Mouse (Mus musculus): ENCODE data around the gene Csnk1g2. TPM values are rescaled to one million over a fixed set of nuclear protein-coding genes. Genes with fewer than 3 reads are reported as not detected.

Csnk1g2 gene
- polyA plus RNA-seq (2012; rRNA removed), result 169 and 230 TPM in 2 replicates

DNA sequence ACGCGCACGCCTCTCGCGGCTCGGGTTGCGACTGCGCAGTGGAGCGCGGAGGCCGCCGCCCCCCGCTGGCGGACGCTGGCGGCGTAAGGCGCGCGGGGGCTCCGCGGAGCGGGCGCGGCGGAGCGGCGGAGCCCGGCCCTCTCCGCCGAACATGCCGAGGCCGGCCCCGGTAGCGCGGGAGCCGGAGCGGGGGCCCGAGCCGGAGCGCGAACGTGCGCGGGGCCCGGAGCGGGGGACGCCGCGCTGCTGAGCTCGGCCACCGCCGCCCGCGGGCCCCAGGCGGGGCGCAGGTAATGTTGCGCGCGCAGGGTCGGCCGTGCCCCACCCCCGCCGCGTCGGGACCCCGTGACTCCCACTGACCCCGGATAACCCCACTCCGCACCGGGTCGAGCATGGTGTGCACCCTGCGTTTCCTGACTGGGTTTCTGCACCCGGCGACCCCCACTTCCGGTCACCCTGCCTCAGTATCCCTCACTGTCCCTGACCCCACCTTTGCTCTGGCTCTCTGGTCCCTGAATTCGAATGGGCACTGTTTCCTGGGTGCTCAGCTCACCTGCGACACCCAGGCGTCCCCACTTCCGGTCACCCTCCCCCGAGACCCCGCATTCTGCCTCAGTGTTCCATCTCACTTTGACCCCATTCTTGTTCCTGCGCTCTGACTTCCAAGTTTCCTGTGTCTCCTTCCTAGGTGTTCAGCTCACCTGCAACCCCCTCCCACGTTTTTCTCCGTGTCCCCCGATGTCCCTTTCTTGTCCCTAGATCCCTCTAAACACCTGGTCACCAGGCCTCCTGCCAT lies at the start of gene Csnk1g2:
Gene Csnk1g2, plus strand, starts transcription at position 178 of the 796 bp plus-strand sequence.

DNA sequence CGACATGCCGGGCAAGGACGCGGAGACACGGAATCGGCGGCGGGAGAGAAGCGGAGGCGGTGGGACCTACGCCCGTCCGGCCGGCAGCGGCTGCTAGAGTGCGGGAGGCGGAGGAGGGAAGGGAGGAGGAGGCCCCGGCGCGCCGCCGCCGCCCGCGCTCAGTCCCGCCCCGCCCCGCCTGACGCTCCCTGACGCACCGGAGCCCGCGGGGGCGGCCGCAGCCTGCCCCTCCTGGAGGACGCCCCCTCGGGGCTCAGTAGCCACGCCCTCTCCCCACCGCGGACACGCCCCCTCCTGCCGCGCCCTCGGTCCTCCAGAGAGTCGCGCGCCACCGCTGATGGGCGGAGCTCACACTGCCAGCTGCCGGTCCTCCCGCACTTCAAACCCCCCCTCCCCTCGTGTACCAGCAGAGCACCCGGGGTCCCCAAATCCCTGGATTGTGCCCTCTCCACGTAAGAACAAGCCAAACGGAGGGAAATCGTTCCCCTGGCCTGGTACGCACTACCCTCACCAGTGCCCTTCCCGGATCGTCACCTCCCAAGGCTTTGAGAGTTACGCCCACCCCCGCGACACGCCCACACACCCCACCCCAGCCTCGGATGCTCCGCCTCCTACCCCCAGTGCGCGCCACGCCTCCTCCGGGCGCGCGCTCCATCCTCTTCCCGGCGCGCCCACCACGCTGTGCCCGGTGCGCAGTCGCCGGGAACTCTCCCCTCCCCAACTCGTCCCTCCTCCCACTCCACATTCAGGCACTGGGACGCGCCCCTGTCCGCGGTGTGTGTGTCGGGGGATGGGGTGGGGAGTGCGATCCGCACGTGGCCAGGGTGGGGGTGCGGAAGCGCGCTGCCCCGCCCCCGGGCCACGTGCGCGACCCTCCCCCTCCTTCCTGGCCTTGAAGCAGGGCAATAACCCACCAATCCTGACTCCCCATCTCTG lies 45.2 kb upstream of the Csnk1g2 start, which contains the start of gene Klf16:
Gene Klf16, minus strand, starts transcription at position 127 of the 936 bp plus-strand sequence.

DNA sequence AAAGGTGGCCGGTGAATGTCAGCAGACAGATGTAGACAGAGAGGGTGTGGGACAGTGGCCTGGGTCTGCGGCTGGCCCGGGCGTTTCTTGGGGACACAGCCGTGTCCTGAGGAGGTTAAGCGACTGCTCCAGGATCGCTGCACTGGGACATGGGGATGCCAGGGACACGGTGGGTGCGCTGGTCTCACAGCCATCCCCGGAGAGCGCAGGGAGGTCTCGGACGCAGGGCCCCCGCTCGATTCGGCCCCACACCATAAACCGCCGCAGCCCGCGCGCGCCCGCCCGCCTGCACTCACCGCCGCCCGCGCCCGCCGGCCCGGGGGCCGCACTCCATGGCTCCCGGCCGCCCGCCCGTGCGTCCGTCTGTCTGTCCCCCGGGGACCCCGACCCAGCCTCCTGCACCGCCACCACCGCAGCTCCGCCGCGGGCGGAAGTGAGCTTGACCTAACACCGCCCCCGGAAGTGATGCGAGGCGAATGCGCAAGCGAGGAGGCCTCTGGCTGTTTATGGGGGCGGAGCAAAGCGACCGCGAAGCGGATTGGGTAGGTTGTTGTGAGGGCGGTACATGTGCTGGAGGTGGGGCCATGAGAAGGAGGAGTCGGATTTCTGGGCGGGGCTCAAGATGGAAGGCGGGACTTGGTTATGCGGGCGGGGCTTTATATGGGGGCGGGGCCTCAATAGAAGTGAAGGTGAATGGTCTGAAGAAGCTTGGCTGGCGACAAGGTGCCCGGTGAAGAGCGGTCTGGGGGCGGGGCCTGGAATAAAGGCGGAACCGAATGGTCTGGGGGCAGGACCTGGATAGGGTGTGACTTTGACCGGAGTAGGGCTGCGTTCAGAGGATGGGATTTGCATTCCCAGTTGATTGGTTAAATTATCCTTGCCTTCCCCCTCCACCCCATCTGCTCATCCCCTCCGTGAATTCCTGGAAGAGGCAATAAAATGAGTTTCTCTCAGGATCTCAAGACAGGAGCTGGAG lies 32.5 kb upstream of the Csnk1g2 start, which contains the start of gene Abhd17a:
Gene Abhd17a, minus strand, starts transcription at position 463 of the 976 bp plus-strand sequence.

DNA sequence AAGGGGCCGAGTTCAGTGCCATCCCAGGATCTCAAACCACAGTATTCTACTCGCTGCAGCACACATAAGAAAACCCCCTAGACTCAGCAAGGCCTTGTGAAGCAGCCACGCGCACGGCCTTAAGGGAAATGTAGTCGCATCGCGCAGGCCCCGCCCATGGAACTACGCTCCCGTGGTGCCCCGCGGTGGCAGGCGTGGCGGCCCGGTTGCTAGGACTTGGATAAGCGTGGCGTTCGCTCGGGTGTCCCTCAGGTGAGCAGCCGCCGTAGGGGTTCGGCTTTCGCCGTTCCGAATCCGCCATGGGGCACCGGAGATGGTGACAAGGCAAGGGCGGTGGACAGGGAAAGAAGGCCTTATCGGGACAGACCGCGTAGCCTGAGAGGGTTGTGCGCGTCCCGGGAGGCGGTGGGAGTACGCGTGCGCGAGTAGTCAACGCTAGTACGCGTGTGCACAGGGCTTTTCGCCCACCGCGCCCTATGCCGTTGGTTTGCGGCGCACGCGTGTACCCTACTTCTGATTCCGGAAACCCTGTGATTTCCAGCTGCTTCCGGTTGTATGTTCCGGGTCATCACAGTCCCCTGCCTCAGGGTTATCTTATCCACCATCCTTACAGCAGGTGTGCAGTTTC lies 19.8 kb upstream of the Csnk1g2 start, which contains the start of the genes Scamp4 and Adat3:
Gene Scamp4, plus strand, starts transcription at position 175 of the 628 bp plus-strand sequence.
Gene Adat3, plus strand, starts transcription at position 183 of the 628 bp plus-strand sequence.

DNA sequence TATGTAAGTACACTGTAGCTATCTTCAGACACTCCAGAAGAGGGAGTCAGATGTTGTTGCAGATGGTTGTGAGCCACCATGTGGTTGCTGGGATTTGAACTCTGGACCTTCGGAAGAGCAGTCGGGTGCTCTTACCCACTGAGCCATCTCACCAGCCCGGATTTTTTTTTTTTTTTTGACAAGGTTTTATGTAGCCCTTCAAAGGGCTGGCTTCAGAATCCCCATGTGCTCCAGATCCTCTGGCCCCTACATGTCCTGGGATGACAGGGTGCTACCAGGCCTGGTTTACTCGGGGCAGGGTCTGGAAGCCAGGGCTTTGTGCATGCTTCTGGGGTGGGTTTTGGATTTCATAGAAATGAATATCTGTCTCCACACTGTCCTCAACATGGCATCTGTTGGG lies 16.9 kb upstream of the Csnk1g2 start, which contains the start of gene Gm49322:
Gene Gm49322, plus strand, starts transcription at position 301 of the 400 bp plus-strand sequence.

DNA sequence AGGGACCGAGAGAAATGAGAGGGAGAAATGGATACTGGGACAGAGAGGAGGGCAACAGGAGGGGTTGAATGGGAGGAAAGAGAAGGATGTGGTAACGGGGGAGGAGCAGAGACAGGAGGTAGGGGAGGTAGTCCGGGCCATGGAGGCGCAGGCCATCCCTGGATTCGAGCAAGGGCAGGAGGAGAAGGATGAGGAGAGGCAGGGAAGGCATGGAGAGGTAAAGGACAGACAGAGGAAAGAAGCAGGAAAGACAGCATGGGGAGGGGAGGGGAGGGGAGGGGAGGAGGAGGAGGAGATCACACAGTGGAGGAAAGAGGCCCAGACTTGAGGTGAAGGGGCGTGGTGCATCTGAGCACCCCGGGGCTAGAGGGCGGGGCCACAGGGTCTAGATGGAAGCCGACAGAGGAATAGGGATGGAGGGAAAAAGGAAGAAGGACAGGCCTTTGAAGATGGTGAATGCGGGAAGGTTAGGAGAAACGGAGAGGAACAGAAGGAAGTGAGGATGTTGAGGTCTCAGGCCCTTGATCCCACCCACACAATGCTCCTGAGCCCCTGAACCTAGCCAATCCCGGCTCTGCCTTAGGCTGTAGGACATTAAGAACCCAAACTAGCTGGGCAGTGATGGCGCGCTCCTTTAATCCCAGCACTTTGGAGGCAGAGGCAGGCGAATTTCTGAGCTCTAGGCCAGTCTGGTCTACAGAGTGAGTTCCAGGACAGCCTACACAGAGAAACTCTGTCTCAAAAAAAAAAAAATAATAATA lies 34.4 kb downstream of the Csnk1g2 start, which contains the start of gene Btbd2:
Gene Btbd2, minus strand, starts transcription at position 209 of the 761 bp plus-strand sequence.

DNA sequence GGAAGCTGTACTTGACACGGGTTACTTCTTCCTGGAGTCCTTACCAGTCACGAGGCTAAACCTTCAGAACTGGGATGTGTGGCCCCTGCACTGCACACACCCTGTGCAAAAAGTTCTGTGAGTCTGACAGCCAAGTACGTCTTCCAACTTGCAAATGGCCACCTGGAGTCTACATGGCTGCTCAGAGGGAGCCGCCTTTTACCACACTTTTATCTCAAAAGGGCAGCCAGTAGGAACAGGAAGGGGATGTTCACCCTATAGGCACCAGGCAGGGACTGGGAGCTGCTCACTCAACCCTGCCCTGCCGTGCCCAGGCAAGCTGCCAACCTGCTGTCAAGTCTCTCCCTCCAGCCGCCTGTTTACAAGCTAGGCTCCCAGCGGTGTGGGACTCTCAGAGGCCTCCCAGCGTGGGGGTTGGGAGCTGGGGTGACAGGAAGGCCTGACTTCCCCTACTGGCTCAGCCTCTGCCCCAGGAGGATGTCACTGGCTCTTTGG lies 55.4 kb downstream of the Csnk1g2 start, which contains the start of gene Mknk2:
Gene Mknk2, minus strand, starts transcription at position 171 of the 495 bp plus-strand sequence.

Other genes with a start within 250 kb of the Csnk1g2 start
- gene Mex3d, start 235.2 kb upstream of the Csnk1g2 start, polyA plus RNA-seq (2012; rRNA removed), result 57.7 and 74.4 TPM in 2 replicates
- 289 and 353 TPM in 2 replicates for gene Mbd3, start 223.3 kb upstream of the Csnk1g2 start, polyA plus RNA-seq (2012; rRNA removed)
- gene Uqcr11, start 216.0 kb upstream of the Csnk1g2 start, polyA plus RNA-seq (2012; rRNA removed), result 428 and 554 TPM in 2 replicates
- 222 and 230 TPM in 2 replicates for gene Tcf3, start 189.2 kb upstream of the Csnk1g2 start, polyA plus RNA-seq (2012; rRNA removed)
- 5.6 and 6.1 TPM in 2 replicates for gene Onecut3, start 128.0 kb upstream of the Csnk1g2 start, polyA plus RNA-seq (2012; rRNA removed)
- 0.43 and 0.58 TPM in 2 replicates for gene Atp8b3, start 83.7 kb upstream of the Csnk1g2 start, polyA plus RNA-seq (2012; rRNA removed)
- gene Rexo1, start 61.3 kb upstream of the Csnk1g2 start, polyA plus RNA-seq (2012; rRNA removed), result 43.3 and 54.8 TPM in 2 replicates
- 10.5 and 12.0 TPM in 2 replicates for gene Klf16, start 45.5 kb upstream of the Csnk1g2 start, polyA plus RNA-seq (2012; rRNA removed)
- 97.0 and 107 TPM in 2 replicates for gene Abhd17a, start 32.5 kb upstream of the Csnk1g2 start, polyA plus RNA-seq (2012; rRNA removed)
- gene Scamp4, start 20.0 kb upstream of the Csnk1g2 start, polyA plus RNA-seq (2012; rRNA removed), result 48.7 and 54.0 TPM in 2 replicates
- gene Adat3, start 20.0 kb upstream of the Csnk1g2 start, polyA plus RNA-seq (2012; rRNA removed), result 9.7 and 11.8 TPM in 2 replicates
- 5.1 and 5.9 TPM in 2 replicates for gene Gm49322, start 16.8 kb upstream of the Csnk1g2 start, polyA plus RNA-seq (2012; rRNA removed)
- gene Btbd2, start 34.2 kb downstream of the Csnk1g2 start, polyA plus RNA-seq (2012; rRNA removed), result 65.9 and 84.8 TPM in 2 replicates
- gene Mknk2, start 55.3 kb downstream of the Csnk1g2 start, polyA plus RNA-seq (2012; rRNA removed), result 86.7 and 103 TPM in 2 replicates
- gene Mob3a, start 79.1 kb downstream of the Csnk1g2 start, polyA plus RNA-seq (2012; rRNA removed), result 21.9 and 34.8 TPM in 2 replicates
- gene Izumo4, start 79.3 kb downstream of the Csnk1g2 start, polyA plus RNA-seq (2012; rRNA removed), result 24.8 and 32.5 TPM in 2 replicates
- 112 and 113 TPM in 2 replicates for gene Ap3d1, start 119.4 kb downstream of the Csnk1g2 start, polyA plus RNA-seq (2012; rRNA removed)
- 55.5 and 55.9 TPM in 2 replicates for gene Dot1l, start 132.4 kb downstream of the Csnk1g2 start, polyA plus RNA-seq (2012; rRNA removed)
- 101 and 144 TPM in 2 replicates for gene Sf3a2, start 175.4 kb downstream of the Csnk1g2 start, polyA plus RNA-seq (2012; rRNA removed)
- gene Plekhj1, start 175.8 kb downstream of the Csnk1g2 start, polyA plus RNA-seq (2012; rRNA removed), result 107 and 143 TPM in 2 replicates
- 1.3 and 1.4 TPM in 2 replicates for gene Amh, start 182.4 kb downstream of the Csnk1g2 start, polyA plus RNA-seq (2012; rRNA removed)
- gene Jsrp1, start 190.7 kb downstream of the Csnk1g2 start, polyA plus RNA-seq (2012; rRNA removed), result 1.2 and 1.5 TPM in 2 replicates
- 668 and 753 TPM in 2 replicates for gene Oaz1, start 203.8 kb downstream of the Csnk1g2 start, polyA plus RNA-seq (2012; rRNA removed)
- gene Lingo3, start 221.2 kb downstream of the Csnk1g2 start, polyA plus RNA-seq (2012; rRNA removed), result 0.46 and 0.48 TPM in 2 replicates
- 416 and 423 TPM in 2 replicates for gene Lsm7, start 232.4 kb downstream of the Csnk1g2 start, polyA plus RNA-seq (2012; rRNA removed)
- gene Sppl2b, start 232.4 kb downstream of the Csnk1g2 start, polyA plus RNA-seq (2012; rRNA removed), result 43.7 and 57.8 TPM in 2 replicates
- gene Tmprss9, start 249.0 kb downstream of the Csnk1g2 start, polyA plus RNA-seq (2012; rRNA removed), result 0.01 and 0.02 TPM in 2 replicates